Mouse (Mus musculus) MEL (cell line): ENCODE measurements at regions not wholly inside any gene's neighbourhood (a gene's known extent, or its start where the extent isn't known, plus 50 kb on each side); places are given as distances from the start of the nearest gene placed in this dataset.

ENCODE experiments used
- DNase-seq: peaks from one replicate; pipeline ENCODE4 v3.0.0; 2011; ENCODE audit warnings: low read depth, low spot score
- H3K27ac ChIP-seq: 2 replicates; pipeline ENCODE4 v1.5.1; 2012; ENCODE audit warnings: low read depth, mild to moderate bottlenecking, control low read depth, low read length, moderate library complexity; ENCODE audit not compliant: control insufficient read depth
- H3K27me3 ChIP-seq, 2 experiments: fragments of 150-350 bp in 1 of 2; sonication (generic) in 1 of 2; 2 replicates each; pipeline ENCODE4 v1.6.1; 2012; ENCODE audit warnings: low read length in 2 of 2, mild to moderate bottlenecking in 2 of 2, improper control_type of control experiment in 1 of 2, moderate library complexity in 1 of 2; ENCODE audit not compliant: insufficient read depth in 2 of 2, control insufficient read depth in 1 of 2
- H3K36me3 ChIP-seq, 2 experiments: 2 replicates each; pipeline ENCODE4 v1.6.1; 2012 to 2014; ENCODE audit warnings: low read length in 2 of 2, improper control_type of control experiment in 1 of 2, inconsistent platforms in 1 of 2, mild to moderate bottlenecking in 1 of 2; ENCODE audit not compliant: insufficient read depth in 2 of 2, control insufficient read depth in 1 of 2
- H3K4me1 ChIP-seq, 2 experiments: fragments of 150-350 bp in 1 of 2; sonication (generic) in 1 of 2; 2 replicates each; pipeline ENCODE4 v1.6.1; 2012; ENCODE audit warnings: low read length in 2 of 2, improper control_type of control experiment in 1 of 2, mild to moderate bottlenecking in 1 of 2; ENCODE audit not compliant: insufficient read depth in 2 of 2, control insufficient read depth in 1 of 2
- H3K4me3 ChIP-seq, 2 experiments: fragments of 150-350 bp in 1 of 2; sonication (generic) in 1 of 2; 2 replicates each; pipeline ENCODE4 v1.5.1; 2012; ENCODE audit warnings: low read depth in 2 of 2, low read length in 2 of 2, mild to moderate bottlenecking in 2 of 2, moderate library complexity in 2 of 2, control low read depth in 1 of 2, improper control_type of control experiment in 1 of 2; ENCODE audit not compliant: control insufficient read depth in 1 of 2, insufficient read depth in 1 of 2
- H3K79me2 ChIP-seq: 2 replicates; pipeline ENCODE4 v1.6.1; 2012; ENCODE audit warnings: mild to moderate bottlenecking, low read length, moderate library complexity; ENCODE audit not compliant: control insufficient read depth, poor library complexity, insufficient read depth
- H3K9ac ChIP-seq: 2 replicates; pipeline ENCODE4 v1.6.1; 2012; ENCODE audit warnings: low read depth, mild to moderate bottlenecking, control low read depth, low read length, moderate library complexity; ENCODE audit not compliant: control insufficient read depth, poor library complexity, severe bottlenecking
- H3K9me3 ChIP-seq: fragments of 150-350 bp; sonication (generic); replicated peaks from 2 replicates; pipeline ENCODE4 v1.6.1; 2012; ENCODE audit warnings: mild to moderate bottlenecking, low read length, improper control_type of control experiment, moderate library complexity; ENCODE audit not compliant: insufficient read depth
- BHLHE40 ChIP-seq: IDR thresholded peaks from 2 replicates; pipeline ENCODE4 v1.6.1; 2012; ENCODE audit warnings: low read depth, mild to moderate bottlenecking, inconsistent platforms, low read length, improper control_type of control experiment, borderline replicate concordance
- CHD1 ChIP-seq: IDR thresholded peaks from 2 replicates; pipeline ENCODE4 v1.6.1; 2012; ENCODE audit warnings: low read depth, mild to moderate bottlenecking, inconsistent platforms, low read length, improper control_type of control experiment
- CTCF ChIP-seq, 3 experiments: IDR thresholded peaks in 2 of 3; conservative IDR thresholded peaks in 1 of 3; 2 replicates each; pipeline ENCODE4 v1.5.1; 2011 to 2012; ENCODE audit warnings: low read length in 3 of 3, low read depth in 2 of 3, mild to moderate bottlenecking in 2 of 3, improper control_type of control experiment in 1 of 3, inconsistent platforms in 1 of 3, mixed read lengths in 1 of 3, moderate library complexity in 1 of 3; ENCODE audit not compliant: control insufficient read depth in 1 of 3, insufficient read depth in 1 of 3, poor library complexity in 1 of 3, severe bottlenecking in 1 of 3
- E2F4 ChIP-seq: IDR thresholded peaks from 2 replicates; pipeline ENCODE4 v1.6.1; 2011; ENCODE audit warnings: low read depth, low read length, improper control_type of control experiment, borderline replicate concordance
- EP300 ChIP-seq, 2 experiments: IDR thresholded peaks; 2 replicates each; pipeline ENCODE4 v1.6.1; 2011; ENCODE audit warnings: improper control_type of control experiment in 2 of 2, low read length in 2 of 2, low read depth in 1 of 2, mild to moderate bottlenecking in 1 of 2
- ETS1 ChIP-seq: IDR thresholded peaks from 2 replicates; pipeline ENCODE4 v1.6.1; 2012; ENCODE audit warnings: low read depth, mild to moderate bottlenecking, inconsistent platforms, low read length, improper control_type of control experiment, moderate library complexity
- GABPA ChIP-seq: IDR thresholded peaks from 2 replicates; pipeline ENCODE4 v1.6.1; 2012; ENCODE audit warnings: low read depth, mild to moderate bottlenecking, inconsistent platforms, low read length, improper control_type of control experiment, moderate library complexity
- GATA1 ChIP-seq: IDR thresholded peaks from 2 replicates; pipeline ENCODE4 v1.6.1; 2011; ENCODE audit warnings: low read depth, low read length, improper control_type of control experiment
- HCFC1 ChIP-seq: IDR thresholded peaks from 2 replicates; pipeline ENCODE4 v1.6.1; 2012; ENCODE audit warnings: low read depth, mild to moderate bottlenecking, inconsistent platforms, low read length, improper control_type of control experiment, moderate library complexity
- JUND ChIP-seq: IDR thresholded peaks from 2 replicates; pipeline ENCODE4 v1.6.1; 2011; ENCODE audit warnings: low read depth, mild to moderate bottlenecking, improper control_type of control experiment, low read length
- MAX ChIP-seq: IDR thresholded peaks from 2 replicates; pipeline ENCODE4 v1.6.1; 2011; ENCODE audit warnings: low read length, improper control_type of control experiment
- MXI1 ChIP-seq: IDR thresholded peaks from 2 replicates; pipeline ENCODE4 v1.6.1; 2011; ENCODE audit warnings: mild to moderate bottlenecking, low read depth, low read length, improper control_type of control experiment
- MYB ChIP-seq: IDR thresholded peaks from 2 replicates; pipeline ENCODE4 v1.6.1; 2011; ENCODE audit warnings: mild to moderate bottlenecking, low read depth, low read length, improper control_type of control experiment
- MYC ChIP-seq: IDR thresholded peaks from 2 replicates; pipeline ENCODE4 v1.6.1; 2011; ENCODE audit warnings: low read depth, mild to moderate bottlenecking, low read length, improper control_type of control experiment, moderate library complexity
- NELFE ChIP-seq: IDR thresholded peaks from 2 replicates; pipeline ENCODE4 v1.6.1; 2011; ENCODE audit warnings: low read depth, low read length, improper control_type of control experiment
- POLR2A ChIP-seq, 2 experiments: IDR thresholded peaks; 2 replicates each; pipeline ENCODE4 v1.6.1; 2011 to 2012; ENCODE audit warnings: low read length in 2 of 2, mild to moderate bottlenecking in 2 of 2, control low read depth in 1 of 2, improper control_type of control experiment in 1 of 2, low read depth in 1 of 2, moderate library complexity in 1 of 2; ENCODE audit not compliant: control insufficient read depth in 1 of 2, insufficient read depth in 1 of 2, poor library complexity in 1 of 2
- POLR2AphosphoS2 ChIP-seq: IDR thresholded peaks from 2 replicates; pipeline ENCODE4 v1.6.1; 2011; ENCODE audit warnings: low read length, improper control_type of control experiment
- SIN3A ChIP-seq: IDR thresholded peaks from 2 replicates; pipeline ENCODE4 v1.6.1; 2012; ENCODE audit warnings: low read length, improper control_type of control experiment, inconsistent platforms
- SMC3 ChIP-seq: IDR thresholded peaks from 2 replicates; pipeline ENCODE4 v1.6.1; 2011; ENCODE audit warnings: low read depth, low read length, improper control_type of control experiment
- TCF12 ChIP-seq: IDR thresholded peaks from 2 replicates; pipeline ENCODE4 v1.6.1; 2014; ENCODE audit warnings: low read depth, mild to moderate bottlenecking, inconsistent platforms, low read length, improper control_type of control experiment, moderate library complexity
- UBTF ChIP-seq: IDR thresholded peaks from 2 replicates; pipeline ENCODE4 v1.6.1; 2012; ENCODE audit warnings: low read depth, mild to moderate bottlenecking, inconsistent platforms, low read length, improper control_type of control experiment, moderate library complexity, borderline replicate concordance; ENCODE audit not compliant: insufficient read depth
- USF1 ChIP-seq: IDR thresholded peaks from 2 replicates; pipeline ENCODE4 v1.6.1; 2014; ENCODE audit warnings: low read depth, mild to moderate bottlenecking, inconsistent platforms, low read length, improper control_type of control experiment, moderate library complexity
- ZKSCAN1 ChIP-seq: IDR thresholded peaks from 2 replicates; pipeline ENCODE4 v1.6.1; 2012; ENCODE audit warnings: low read depth, mild to moderate bottlenecking, inconsistent platforms, low read length, improper control_type of control experiment, moderate library complexity

- no peaks in the 10 kb centered on the region for H3K36me3 ChIP-seq
- no peak overlapping the region for H3K9ac ChIP-seq
Measured at GRCm38 (mm10) chr13:44608286-44608675, 121.0 kb upstream of the Jarid2 start.

GRCm38 (mm10) chr13:44608681-44609335, 120.5 kb upstream of the Jarid2 start:
- Histone ChIP-seq H3K9me3 (no peaks in the 10 kb centered on the region), H3K36me3 (no peaks in the 10 kb centered on the region), H3K27ac (no peak overlapping the region), H3K4me1 (no peaks in the 10 kb centered on the region), H3K79me2 (no peaks in the 10 kb centered on the region), H3K27me3 (no peaks in the 10 kb centered on the region; a peak in 1 of 4 replicates), H3K9ac (no peak overlapping the region), H3K4me3 (no peak overlapping the region)
- no peak for DNase-seq
- no peak for TF ChIP-seq NELFE
- TF ChIP-seq BHLHE40 = no peak
- no peak for TF ChIP-seq SIN3A
- no peak for TF ChIP-seq EP300 (IDR thresholded peaks at IDR 0.05; ENCODE audit: low read depth in 1 of 2, low read length in 2 of 2)
- TF ChIP-seq ZKSCAN1 = no peak

More at GRCm38 (mm10) chr13:44608286-44608675, 121.0 kb upstream of the Jarid2 start:
- no peaks in the 10 kb centered on the region for H3K9me3 ChIP-seq
- H3K27me3 ChIP-seq = no peaks in the 10 kb centered on the region; a peak in 1 of 4 replicates
- H3K4me1 ChIP-seq = no peaks in the 10 kb centered on the region
- H3K27ac ChIP-seq = no peak overlapping the region
- no peak overlapping the region for H3K4me3 ChIP-seq
- no peak for DNase-seq
- TF ChIP-seq POLR2A (IDR thresholded peaks at IDR 0.05; ENCODE audit: control insufficient read depth in 1 of 2, insufficient read depth in 1 of 2, low read depth in 1 of 2, low read length in 2 of 2, poor library complexity in 1 of 2) = no peak
- no peak for TF ChIP-seq MYC
- TF ChIP-seq HCFC1 = no peak
- TF ChIP-seq JUND = no peak
- no peak for TF ChIP-seq USF1
- no peak for TF ChIP-seq NELFE
- TF ChIP-seq MAX = no peak
- no peak for TF ChIP-seq GABPA
- TF ChIP-seq GATA1 = no peak
- TF ChIP-seq ETS1 = no peak
- TF ChIP-seq CHD1 = no peak
- TF ChIP-seq SMC3 = no peak
- no peak for TF ChIP-seq CTCF (IDR thresholded peaks at IDR 0.05 in 2 of 3, conservative IDR thresholded peaks at IDR 0.05 in 1 of 3; ENCODE audit: control insufficient read depth in 1 of 3, insufficient read depth in 1 of 3, low read depth in 2 of 3, low read length in 3 of 3, poor library complexity in 1 of 3, severe bottlenecking in 1 of 3)
- TF ChIP-seq E2F4 = no peak
- no peak for TF ChIP-seq POLR2AphosphoS2
- no peak for TF ChIP-seq MXI1
- TF ChIP-seq MYB = no peak
- TF ChIP-seq TCF12 = no peak
- TF ChIP-seq UBTF = no peak
- no peaks in the 10 kb centered on the region for H3K79me2 ChIP-seq
